Mouse (Mus musculus) midbrain, embryonic 11.5 days (tissue): ENCODE results near the gene Tmem98. TPM values are rescaled to one million over a fixed set of nuclear protein-coding genes. Genes with fewer than 3 reads are reported as not detected.

Experiments
- ATAC-seq: fragments of 200-750 bp; cut with Nextera tagmentation; 2 replicates; pipeline ENCODE4 v1.8.0; 2017; ENCODE audit warnings: moderate TSS enrichment, moderate library complexity; ENCODE audit not compliant: low FRiP score
- DNase-seq: peaks from one replicate; pipeline ENCODE4 v3.0.0; 2015; ENCODE audit warnings: low spot score; ENCODE audit errors: missing footprints
- H3K27ac ChIP-seq: fragments of 300-500 bp; sonication (generic); 2 replicates; pipeline ENCODE4 v1.5.1; 2014; ENCODE audit warnings: low read depth, low read length
- H3K27me3 ChIP-seq: fragments of 300-500 bp; sonication (generic); 2 replicates; pipeline ENCODE4 v1.6.1; 2014; ENCODE audit warnings: mild to moderate bottlenecking, low read length, moderate library complexity, mixed read lengths; ENCODE audit not compliant: control insufficient read depth, insufficient read depth
- H3K36me3 ChIP-seq: fragments of 300-500 bp; sonication (generic); 2 replicates; pipeline ENCODE4 v1.6.1; 2014; ENCODE audit warnings: mild to moderate bottlenecking, low read length, moderate library complexity, mixed read lengths; ENCODE audit not compliant: control insufficient read depth, insufficient read depth
- H3K4me1 ChIP-seq: fragments of 300-500 bp; sonication (generic); 2 replicates; pipeline ENCODE4 v1.6.1; 2014; ENCODE audit warnings: low read length; ENCODE audit not compliant: control insufficient read depth, insufficient read depth
- H3K4me2 ChIP-seq: fragments of 300-500 bp; sonication (generic); 2 replicates; pipeline ENCODE4 v1.6.1; 2014; ENCODE audit warnings: mild to moderate bottlenecking, moderate library complexity
- H3K4me3 ChIP-seq: fragments of 300-500 bp; sonication (generic); 2 replicates; pipeline ENCODE4 v1.5.1; 2014; ENCODE audit warnings: low read depth, low read length
- H3K9ac ChIP-seq: fragments of 300-500 bp; sonication (generic); 2 replicates; pipeline ENCODE4 v1.6.1; 2014; ENCODE audit warnings: low read length
- H3K9me3 ChIP-seq: fragments of 300-500 bp; sonication (generic); 2 replicates; pipeline ENCODE4 v1.6.1; 2016; ENCODE audit warnings: low read length; ENCODE audit not compliant: control insufficient read depth
- WGBS: fragments of 180-500 bp; shearing (Covaris S2); extraction: QIAGEN DNeasy Blood & Tissue Kit; methylation state at CpG from one replicate; pipeline ENCODE4 v1.1.7; 2014; 5-methylcytosine and 5-hydroxymethylcytosine counted together
- polyA plus RNA-seq: library from polyadenylated mRNA; unstranded; fragments of >200 nt; fragmentation: Nextera tagmentation; extraction: Ambion mirVana; gene quantifications from 2 replicates; pipeline ENCODE4 v1.2.1, GENCODE M21; 2014

The Tmem98 gene
- polyA plus RNA-seq, 1 experiment from 2014 or later: 94.9 TPM

- Histone ChIP-seq H3K4me3 (no peak overlapping the region), H3K4me1 (0 out of 2 replicates have a peak, but pooled peaks cover 2% of the 10 kb centered on the region), H3K27me3 (no peaks in the 10 kb centered on the region), H3K9ac (no peak overlapping the region), H3K36me3 (no peaks in the 10 kb centered on the region), H3K27ac (no peak overlapping the region), H3K9me3 (no peaks in the 10 kb centered on the region), H3K4me2 (no peak overlapping the region)
- DNase-seq (no peak), ATAC-seq (no peak)
- WGBS: 80% methylated on average over 6 of the region's 6 CpGs
Measured at GRCm38 (mm10) chr11:80772595-80773210, 37.3 kb upstream of the Tmem98 start.

GRCm38 (mm10) chr11:80775535-80775934, 34.4 kb upstream of the Tmem98 start:
- no peaks in the 10 kb centered on the region for H3K9me3 ChIP-seq
- H3K36me3 ChIP-seq: no peaks in the 10 kb centered on the region
- WGBS: 82% methylated on average over 3 of the region's 3 CpGs
- H3K4me1 ChIP-seq: 0 out of 2 replicates have a peak, but pooled peaks cover 2% of the 10 kb centered on the region
- no peak overlapping the region for H3K27ac ChIP-seq
- no peak overlapping the region for H3K9ac ChIP-seq
- H3K4me2 ChIP-seq: no peak overlapping the region
- ATAC-seq (no peak), DNase-seq (no peak)
- H3K4me3 ChIP-seq: no peak overlapping the region
- peaks cover 8% of the 10 kb centered on the region for H3K27me3 ChIP-seq

GRCm38 (mm10) chr11:80777708-80778107, 32.3 kb upstream of the Tmem98 start:
- no peak for DNase-seq
- peaks cover 8% of the 10 kb centered on the region for H3K27me3 ChIP-seq
- 87% methylated on average over 2 of the region's 2 CpGs for WGBS
- H3K9ac ChIP-seq: no peak overlapping the region
- H3K4me3 ChIP-seq: no peak overlapping the region
- H3K4me1 ChIP-seq: no peaks in the 10 kb centered on the region
- H3K27ac ChIP-seq: no peak overlapping the region
- ATAC-seq: no peak
- H3K4me2 ChIP-seq: no peak overlapping the region
- no peaks in the 10 kb centered on the region for H3K9me3 ChIP-seq
- no peaks in the 10 kb centered on the region for H3K36me3 ChIP-seq

GRCm38 (mm10) chr11:80778157-80778556, 31.8 kb upstream of the Tmem98 start:
- H3K4me3 ChIP-seq: no peak overlapping the region
- H3K27ac ChIP-seq: no peak overlapping the region
- 76% methylated on average over 6 of the region's 6 CpGs for WGBS
- no peaks in the 10 kb centered on the region for H3K9me3 ChIP-seq
- no peaks in the 10 kb centered on the region for H3K36me3 ChIP-seq
- peaks cover 8% of the 10 kb centered on the region for H3K27me3 ChIP-seq
- ATAC-seq (no peak), DNase-seq (peak; percentile 85)
- no peak overlapping the region for H3K4me2 ChIP-seq
- H3K9ac ChIP-seq: no peak overlapping the region
- H3K4me1 ChIP-seq: no peaks in the 10 kb centered on the region

GRCm38 (mm10) chr11:80778916-80779526, 31.0 kb upstream of the Tmem98 start:
- Histone ChIP-seq H3K27ac (no peak overlapping the region), H3K9me3 (no peaks in the 10 kb centered on the region), H3K4me2 (peak overlapping the region; percentile 89), H3K4me1 (no peaks in the 10 kb centered on the region), H3K4me3 (peak overlapping the region; percentile 68), H3K27me3 (peaks cover 8% of the 10 kb centered on the region), H3K36me3 (no peaks in the 10 kb centered on the region), H3K9ac (peak overlapping the region; percentile 56; the same call in 1 of the 2 replicates)
- ATAC-seq: no peak
- 6% methylated on average over 18 of the region's 18 CpGs for WGBS
- no peak for DNase-seq

- peak within 1 kb of the TSS; percentile 68 for H3K4me3 ChIP-seq
- no peak within 1 kb of the TSS for H3K27ac ChIP-seq
- DNase-seq (peak; percentile 98), ATAC-seq (peak; percentile 94)
- no peaks in the 10 kb centered on the region for H3K4me1 ChIP-seq
- under 1% methylated on average over 81 of the region's 87 CpGs for WGBS
- H3K27me3 ChIP-seq: peaks cover 8% of the 10 kb centered on the region
- no peaks in the 10 kb centered on the region for H3K9me3 ChIP-seq
- peak within 1 kb of the TSS; percentile 56 for H3K9ac ChIP-seq
- H3K36me3 ChIP-seq: no peaks in the 10 kb centered on the region
- H3K4me2 ChIP-seq: peak within 1 kb of the TSS; percentile 89
Measured at GRCm38 (mm10) chr11:80779527-80780344, 30.2 kb upstream of the Tmem98 start, which contains the start of gene Myo1d. Gene Myo1d, minus strand, starts transcription at chr11:80780025.

- no peak overlapping the region for H3K27ac ChIP-seq
- DNase-seq (no peak), ATAC-seq (no peak)
- no peak overlapping the region for H3K4me3 ChIP-seq
- H3K4me1 ChIP-seq: no peaks in the 10 kb centered on the region
- no peaks in the 10 kb centered on the region for H3K9me3 ChIP-seq
- peaks cover 8% of the 10 kb centered on the region for H3K27me3 ChIP-seq
- no peaks in the 10 kb centered on the region for H3K36me3 ChIP-seq
- H3K9ac ChIP-seq: no peak overlapping the region
- WGBS: 84% methylated on average over 2 of the region's 2 CpGs
- H3K4me2 ChIP-seq: no peak overlapping the region
Measured at GRCm38 (mm10) chr11:80781535-80781934, 28.4 kb upstream of the Tmem98 start.

GRCm38 (mm10) chr11:80783460-80783859, 26.5 kb upstream of the Tmem98 start:
- H3K4me2 ChIP-seq: no peak overlapping the region
- H3K36me3 ChIP-seq: no peaks in the 10 kb centered on the region
- H3K27ac ChIP-seq: no peak overlapping the region
- no peak overlapping the region for H3K9ac ChIP-seq
- no peaks in the 10 kb centered on the region for H3K4me1 ChIP-seq
- peaks cover 4% of the 10 kb centered on the region for H3K27me3 ChIP-seq
- ATAC-seq (no peak), DNase-seq (no peak)
- no peak overlapping the region for H3K4me3 ChIP-seq
- WGBS: 81% methylated on average over 7 of the region's 7 CpGs
- H3K9me3 ChIP-seq: no peaks in the 10 kb centered on the region

- H3K4me1 ChIP-seq: no peaks in the 10 kb centered on the region
- no peaks in the 10 kb centered on the region for H3K36me3 ChIP-seq
- ATAC-seq (no peak), DNase-seq (no peak)
- H3K9me3 ChIP-seq: no peaks in the 10 kb centered on the region
- no peak overlapping the region for H3K27ac ChIP-seq
- 71% methylated on average over 3 of the region's 3 CpGs for WGBS
- H3K4me2 ChIP-seq: no peak overlapping the region
- H3K4me3 ChIP-seq: no peak overlapping the region
- H3K27me3 ChIP-seq: peaks cover 2% of the 10 kb centered on the region
- no peak overlapping the region for H3K9ac ChIP-seq
Measured at GRCm38 (mm10) chr11:80784294-80784743, 25.7 kb upstream of the Tmem98 start.
